Mouse (Mus musculus) liver, embryonic 13.5 days (tissue): ENCODE measurements around the gene March10. TPM values are rescaled to one million over a fixed set of nuclear protein-coding genes. Genes with fewer than 3 reads are reported as not detected.

Source experiments
- ATAC-seq: fragments of 200-750 bp; cut with Nextera tagmentation; 2 replicates; pipeline ENCODE4 v1.8.0; 2017; ENCODE audit warnings: low read depth, mild to moderate bottlenecking, moderate number of reproducible peaks, moderate library complexity
- DNase-seq: peaks from one replicate; pipeline ENCODE4 v3.0.0; 2022
- H3K27ac ChIP-seq: fragments of 300-500 bp; sonication (generic); 2 replicates; pipeline ENCODE4 v1.5.1; 2015; ENCODE audit warnings: moderate library complexity, mild to moderate bottlenecking, inconsistent platforms
- H3K27me3 ChIP-seq: fragments of 300-500 bp; sonication (generic); 2 replicates; pipeline ENCODE4 v1.6.1; 2015; ENCODE audit warnings: mild to moderate bottlenecking, inconsistent platforms
- H3K36me3 ChIP-seq: fragments of 300-500 bp; sonication (generic); 2 replicates; pipeline ENCODE4 v1.6.1; 2015; ENCODE audit warnings: mild to moderate bottlenecking, inconsistent platforms
- H3K4me1 ChIP-seq: fragments of 300-500 bp; sonication (generic); replicated peaks from 2 replicates; pipeline ENCODE4 v1.6.1; 2015; ENCODE audit warnings: inconsistent platforms
- H3K4me2 ChIP-seq: fragments of 300-500 bp; sonication (generic); 2 replicates; pipeline ENCODE4 v1.6.1; 2015; ENCODE audit warnings: inconsistent platforms, mild to moderate bottlenecking, moderate library complexity
- H3K4me3 ChIP-seq: fragments of 300-500 bp; sonication (generic); replicated peaks from 2 replicates; pipeline ENCODE4 v1.5.1; 2015; ENCODE audit warnings: mild to moderate bottlenecking, inconsistent platforms
- H3K9ac ChIP-seq: fragments of 300-500 bp; sonication (generic); 2 replicates; pipeline ENCODE4 v1.6.1; 2015; ENCODE audit warnings: mild to moderate bottlenecking, inconsistent platforms
- H3K9me3 ChIP-seq: fragments of 300-500 bp; sonication (generic); replicated peaks from 2 replicates; pipeline ENCODE4 v1.6.1; 2016; ENCODE audit warnings: inconsistent platforms
- WGBS: fragments of 180-500 bp; shearing (Covaris S2); methylation state at CpG from one replicate; pipeline ENCODE4 v1.1.7; 2015; ENCODE audit not compliant: insufficient replicate concordance; 5-methylcytosine and 5-hydroxymethylcytosine counted together
- polyA plus RNA-seq: library from polyadenylated mRNA; unstranded; fragments of >200 nt; fragmentation: Nextera tagmentation; extraction: Ambion mirVana; gene quantifications from 2 replicates; pipeline ENCODE4 v1.2.1, GENCODE M21; 2015

The March10 gene
- polyA plus RNA-seq, 1 experiment from 2014 or later = not detected

GRCm38 (mm10) chr11:105352152-105352551 is 104.4 kb downstream of the March10 start:
- no peak overlapping the region for H3K9ac ChIP-seq

GRCm38 (mm10) chr11:105350643-105351042 is 105.9 kb downstream of the March10 start:
- Histone ChIP-seq H3K4me3 (no peak overlapping the region), H3K4me2 (no peak overlapping the region), H3K36me3 (no peaks in the 10 kb centered on the region), H3K9me3 (no peaks in the 10 kb centered on the region), H3K27ac (no peak overlapping the region), H3K9ac (no peak overlapping the region), H3K4me1 (peaks cover 56% of the 10 kb centered on the region), H3K27me3 (no peaks in the 10 kb centered on the region)
- 77% methylated on average over 7 of the region's 7 CpGs for WGBS
- DNase-seq = no peak
- no peak for ATAC-seq

More at GRCm38 (mm10) chr11:105352152-105352551, 104.4 kb downstream of the March10 start:
- Histone ChIP-seq H3K4me1 (peaks cover 63% of the 10 kb centered on the region), H3K4me3 (no peak overlapping the region), H3K4me2 (no peak overlapping the region), H3K27ac (no peak overlapping the region), H3K27me3 (no peaks in the 10 kb centered on the region), H3K9me3 (no peaks in the 10 kb centered on the region), H3K36me3 (no peaks in the 10 kb centered on the region)
- WGBS = 72% methylated on average over 8 of the region's 8 CpGs
- no peak for DNase-seq
- ATAC-seq = no peak

- H3K36me3 ChIP-seq = no peaks in the 10 kb centered on the region
- peak overlapping the region; percentile 29 for H3K27ac ChIP-seq
- 0 out of 2 replicates have a peak overlapping the region, but pooled peaks have one; percentile 4 for H3K4me3 ChIP-seq
- ATAC-seq (peak; percentile 80), DNase-seq (peak; percentile 53)
- H3K4me2 ChIP-seq = peak overlapping the region; percentile 50
- peaks cover 54% of the 10 kb centered on the region for H3K4me1 ChIP-seq
- H3K9ac ChIP-seq = no peak overlapping the region
- 67% methylated on average over 19 of the region's 19 CpGs for WGBS
- H3K9me3 ChIP-seq = no peaks in the 10 kb centered on the region
- H3K27me3 ChIP-seq = no peaks in the 10 kb centered on the region
These were observed 106.7 kb downstream of the March10 start for GRCm38 (mm10) chr11:105349780-105350324.

GRCm38 (mm10) chr11:105348495-105348982 is 108.0 kb downstream of the March10 start:
- Histone ChIP-seq H3K27ac (no peak overlapping the region), H3K9me3 (no peaks in the 10 kb centered on the region), H3K4me1 (peaks cover 49% of the 10 kb centered on the region), H3K27me3 (no peaks in the 10 kb centered on the region), H3K9ac (no peak overlapping the region), H3K36me3 (no peaks in the 10 kb centered on the region), H3K4me3 (no peak overlapping the region), H3K4me2 (no peak overlapping the region)
- ATAC-seq (no peak), DNase-seq (no peak)
- 87% methylated on average over 9 of the region's 9 CpGs for WGBS

GRCm38 (mm10) chr11:105347162-105348161 is 109.1 kb downstream of the March10 start:
- H3K4me1 ChIP-seq = peaks cover 38% of the 10 kb centered on the region
- no peaks in the 10 kb centered on the region for H3K9me3 ChIP-seq
- WGBS = 46% methylated on average over 28 of the region's 28 CpGs
- no peak overlapping the region for H3K4me3 ChIP-seq
- H3K4me2 ChIP-seq = no peak overlapping the region
- no peaks in the 10 kb centered on the region for H3K36me3 ChIP-seq
- DNase-seq (peak; percentile 67), ATAC-seq (peak; percentile 61)
- H3K27me3 ChIP-seq = no peaks in the 10 kb centered on the region
- H3K9ac ChIP-seq = no peak overlapping the region
- H3K27ac ChIP-seq = no peak overlapping the region

GRCm38 (mm10) chr11:105345284-105345683 is 111.3 kb downstream of the March10 start:
- 66% methylated on average over 2 of the region's 2 CpGs for WGBS
- no peaks in the 10 kb centered on the region for H3K9me3 ChIP-seq
- no peak overlapping the region for H3K4me2 ChIP-seq
- no peak overlapping the region for H3K9ac ChIP-seq
- peaks cover 29% of the 10 kb centered on the region for H3K4me1 ChIP-seq
- ATAC-seq (no peak), DNase-seq (no peak)
- H3K27me3 ChIP-seq = no peaks in the 10 kb centered on the region
- H3K27ac ChIP-seq = no peak overlapping the region
- H3K4me3 ChIP-seq = no peak overlapping the region
- H3K36me3 ChIP-seq = no peaks in the 10 kb centered on the region

- Histone ChIP-seq H3K27ac (no peak overlapping the region), H3K36me3 (no peaks in the 10 kb centered on the region), H3K4me3 (no peak overlapping the region), H3K9me3 (no peaks in the 10 kb centered on the region), H3K4me2 (no peak overlapping the region), H3K9ac (no peak overlapping the region), H3K4me1 (no peaks in the 10 kb centered on the region), H3K27me3 (no peaks in the 10 kb centered on the region)
- 72% methylated on average over 12 of the region's 12 CpGs for WGBS
- DNase-seq = no peak
- ATAC-seq = no peak
These were observed 117.7 kb downstream of the March10 start for GRCm38 (mm10) chr11:105338596-105339390.

- Histone ChIP-seq H3K9me3 (no peaks in the 10 kb centered on the region), H3K36me3 (no peaks in the 10 kb centered on the region), H3K9ac (no peak overlapping the region), H3K27me3 (no peaks in the 10 kb centered on the region), H3K4me3 (no peak overlapping the region), H3K27ac (no peak overlapping the region), H3K4me1 (no peaks in the 10 kb centered on the region), H3K4me2 (no peak overlapping the region)
- DNase-seq = no peak
- 47% methylated on average over 8 of the region's 8 CpGs for WGBS
- no peak for ATAC-seq
These were observed 122.5 kb downstream of the March10 start for GRCm38 (mm10) chr11:105333867-105334670.

GRCm38 (mm10) chr11:105332468-105332867 is 124.1 kb downstream of the March10 start:
- Histone ChIP-seq H3K36me3 (no peaks in the 10 kb centered on the region), H3K9me3 (no peaks in the 10 kb centered on the region), H3K27ac (no peak overlapping the region), H3K4me3 (no peak overlapping the region), H3K4me2 (no peak overlapping the region), H3K27me3 (no peaks in the 10 kb centered on the region), H3K9ac (no peak overlapping the region), H3K4me1 (no peaks in the 10 kb centered on the region)
- WGBS = 57% methylated on average over 8 of the region's 8 CpGs
- ATAC-seq (no peak), DNase-seq (no peak)

GRCm38 (mm10) chr11:105331732-105332131 is 124.8 kb downstream of the March10 start:
- Histone ChIP-seq H3K4me1 (no peaks in the 10 kb centered on the region), H3K9me3 (no peaks in the 10 kb centered on the region), H3K4me2 (no peak overlapping the region), H3K27ac (no peak overlapping the region), H3K27me3 (no peaks in the 10 kb centered on the region), H3K9ac (no peak overlapping the region), H3K36me3 (no peaks in the 10 kb centered on the region), H3K4me3 (no peak overlapping the region)
- DNase-seq = no peak
- 51% methylated on average over 10 of the region's 10 CpGs for WGBS
- ATAC-seq = no peak
